Mouse (Mus musculus) CH12.LX (cell line): ENCODE measurements around the gene Fez2. TPM values are rescaled to one million over a fixed set of nuclear protein-coding genes. Genes with fewer than 3 reads are reported as not detected.
A peak's percentile ranks its signal among the peaks of the same experiment; 100 is the strongest.

Source experiments
- DNase-seq: peaks from one replicate; pipeline ENCODE4 v3.0.0-alpha.2; 2013; ENCODE audit errors: extremely low read depth
- H3K27ac ChIP-seq: 2 replicates; pipeline ENCODE4 v1.5.1; 2012; ENCODE audit warnings: low read depth, mild to moderate bottlenecking, control low read depth, moderate library complexity; ENCODE audit not compliant: insufficient read depth
- H3K27me3 ChIP-seq: replicated peaks from 2 replicates; pipeline ENCODE3; 2012; ENCODE audit warnings: inconsistent platforms
- H3K36me3 ChIP-seq, 2 experiments: replicated peaks in 1 of 2; 2 replicates each; pipeline versions ENCODE3 to v1.6.1; 2012; ENCODE audit warnings: inconsistent platforms in 1 of 2, low read length in 1 of 2, mild to moderate bottlenecking in 1 of 2, mixed read lengths in 1 of 2, moderate library complexity in 1 of 2; ENCODE audit not compliant: control insufficient read depth in 1 of 2, insufficient read depth in 1 of 2
- H3K4me1 ChIP-seq, 2 experiments: 2 replicates each; pipeline ENCODE4 v1.6.1; 2012; ENCODE audit warnings: inconsistent platforms in 1 of 2, moderate library complexity in 1 of 2; ENCODE audit not compliant: insufficient read depth in 2 of 2, control insufficient read depth in 1 of 2
- H3K4me2 ChIP-seq: 2 replicates; pipeline ENCODE4 v1.6.1; 2012; ENCODE audit warnings: low read depth, mild to moderate bottlenecking, control low read depth; ENCODE audit not compliant: poor library complexity, insufficient read depth, severe bottlenecking
- H3K4me3 ChIP-seq, 3 experiments: fragments of 150-350 bp in 1 of 3; sonication (generic) in 1 of 3; replicated peaks in 1 of 3; 2 replicates each; pipeline versions ENCODE3 to v1.5.1; 2011 to 2012; ENCODE audit warnings: low read depth in 2 of 3, low read length in 2 of 3, mild to moderate bottlenecking in 2 of 3, moderate library complexity in 2 of 3, control low read depth in 1 of 3, improper control_type of control experiment in 1 of 3, inconsistent platforms in 1 of 3, mixed read lengths in 1 of 3; ENCODE audit not compliant: poor library complexity in 1 of 3
- H3K79me2 ChIP-seq: replicated peaks from 2 replicates; pipeline ENCODE4 v1.6.1; 2012; ENCODE audit warnings: mild to moderate bottlenecking, moderate library complexity; ENCODE audit not compliant: control insufficient read depth, poor library complexity, insufficient read depth, severe bottlenecking; ENCODE audit errors: extremely low read depth
- H3K9ac ChIP-seq: 2 replicates; pipeline ENCODE4 v1.6.1; 2012; ENCODE audit warnings: low read depth, mild to moderate bottlenecking, control low read depth, moderate library complexity; ENCODE audit not compliant: insufficient read depth
- H3K9me3 ChIP-seq: replicated peaks from 2 replicates; pipeline ENCODE3; 2012; ENCODE audit warnings: low read length, inconsistent platforms, mixed read lengths
- BHLHE40 ChIP-seq: IDR thresholded peaks from 2 replicates; pipeline ENCODE4 v1.6.1; 2011; ENCODE audit warnings: mild to moderate bottlenecking, low read depth, low read length, improper control_type of control experiment
- CHD1 ChIP-seq: IDR thresholded peaks from 2 replicates; pipeline ENCODE4 v1.6.1; 2012; ENCODE audit warnings: low read depth, low read length, improper control_type of control experiment, inconsistent platforms
- E2F4 ChIP-seq: IDR thresholded peaks from 2 replicates; pipeline ENCODE4 v1.6.1; 2011; ENCODE audit warnings: low read depth, low read length, improper control_type of control experiment; ENCODE audit not compliant: insufficient replicate concordance
- ETS1 ChIP-seq: conservative IDR thresholded peaks from 2 replicates; pipeline ENCODE4 v1.6.1; 2012; ENCODE audit warnings: low read depth, mild to moderate bottlenecking, inconsistent platforms, low read length, improper control_type of control experiment, moderate library complexity
- HCFC1 ChIP-seq: IDR thresholded peaks from 2 replicates; pipeline ENCODE4 v1.6.1; 2012; ENCODE audit warnings: low read depth, mild to moderate bottlenecking, inconsistent platforms, low read length, improper control_type of control experiment
- IRF4 ChIP-seq: IDR thresholded peaks from 2 replicates; pipeline ENCODE4 v1.6.1; 2014; ENCODE audit warnings: low read depth, mild to moderate bottlenecking, inconsistent platforms, low read length, improper control_type of control experiment
- JUND ChIP-seq: conservative IDR thresholded peaks from 2 replicates; pipeline ENCODE4 v1.6.1; 2011; ENCODE audit warnings: low read depth, low read length, improper control_type of control experiment
- KAT2A ChIP-seq: IDR thresholded peaks from 2 replicates; pipeline ENCODE4 v1.6.1; 2012; ENCODE audit warnings: low read length, improper control_type of control experiment, inconsistent platforms; ENCODE audit not compliant: insufficient replicate concordance
- MAFK ChIP-seq: IDR thresholded peaks from 2 replicates; pipeline ENCODE4 v1.6.1; 2011; ENCODE audit warnings: low read length, improper control_type of control experiment; ENCODE audit not compliant: insufficient replicate concordance
- MAZ ChIP-seq: IDR thresholded peaks from 2 replicates; pipeline ENCODE4 v1.6.1; 2012; ENCODE audit warnings: low read depth, mild to moderate bottlenecking, inconsistent platforms, low read length, improper control_type of control experiment, moderate library complexity
- MEF2A ChIP-seq: IDR thresholded peaks from 2 replicates; pipeline ENCODE4 v1.6.1; 2014; ENCODE audit warnings: low read depth, mild to moderate bottlenecking, inconsistent platforms, low read length, improper control_type of control experiment, borderline replicate concordance
- NELFE ChIP-seq: IDR thresholded peaks from 2 replicates; pipeline ENCODE4 v1.6.1; 2011; ENCODE audit warnings: low read depth, low read length, improper control_type of control experiment
- NRF1 ChIP-seq: IDR thresholded peaks from 2 replicates; pipeline ENCODE4 v1.6.1; 2014; ENCODE audit warnings: low read depth, mild to moderate bottlenecking, inconsistent platforms, low read length, improper control_type of control experiment, moderate library complexity
- POLR2AphosphoS2 ChIP-seq: IDR thresholded peaks from 2 replicates; pipeline ENCODE4 v1.6.1; 2011; ENCODE audit warnings: low read depth, low read length, improper control_type of control experiment
- SMC3 ChIP-seq: IDR thresholded peaks from 2 replicates; pipeline ENCODE4 v1.6.1; 2011; ENCODE audit warnings: low read depth, low read length, improper control_type of control experiment
- TBP ChIP-seq: conservative IDR thresholded peaks from 2 replicates; pipeline ENCODE4 v1.6.1; 2011; ENCODE audit warnings: low read depth, low read length, improper control_type of control experiment
- TCF12 ChIP-seq: IDR thresholded peaks from 2 replicates; pipeline ENCODE4 v1.6.1; 2014; ENCODE audit warnings: low read depth, mild to moderate bottlenecking, inconsistent platforms, low read length, improper control_type of control experiment
- USF1 ChIP-seq: IDR thresholded peaks from 2 replicates; pipeline ENCODE4 v1.6.1; 2014; ENCODE audit warnings: low read depth, mild to moderate bottlenecking, inconsistent platforms, low read length, improper control_type of control experiment
- USF2 ChIP-seq: conservative IDR thresholded peaks from 2 replicates; pipeline ENCODE4 v1.6.1; 2011; ENCODE audit warnings: low read depth, low read length, improper control_type of control experiment
- ZKSCAN1 ChIP-seq: IDR thresholded peaks from 2 replicates; pipeline ENCODE4 v1.6.1; 2012; ENCODE audit warnings: low read depth, inconsistent platforms, low read length, improper control_type of control experiment, borderline replicate concordance
- ZNF384 ChIP-seq: IDR thresholded peaks from 2 replicates; pipeline ENCODE4 v1.6.1; 2012; ENCODE audit warnings: low read depth, low read length, improper control_type of control experiment, inconsistent platforms
- dilution Hi-C: fragments of 300-500 bp; cut with MboI; formaldehyde crosslinking; loops from 2 replicates; pipeline ENCODE4 v1.14.3; 2020; ENCODE audit warnings: low sequenced_read_pairs; ENCODE audit not compliant: extremely low pct_unique_long_range_greater_than_20kb, extremely low pct_ligation_motif_present
- in situ Hi-C: fragments of 300-500 bp; cut with MboI; formaldehyde crosslinking; loops from 3 replicates; pipeline ENCODE4 v1.14.3; 2019; ENCODE audit warnings: low sequenced_read_pairs, low pct_ligation_motif_present, low pct_unique_long_range_greater_than_20kb, mixed read lengths
- polyA plus RNA-seq: library from polyadenylated mRNA; unstranded; fragments of >175 nt; gene quantifications from 2 replicates; pipeline ENCODE4 v1.2.1, GENCODE M21; 2012; ENCODE audit warnings: low read depth; ENCODE audit not compliant: insufficient read length
- total RNA-seq, 2 experiments: library from RNA; depleted of rRNA; stranded (reverse); fragments of 300-350 nt in 1 of 2; fragments of >200 nt in 1 of 2; gene quantifications; 2 replicates each; pipeline ENCODE4 v1.2.3; 2012 to 2014

Gene Fez2
- total and polyA plus RNA-seq, 3 experiments, result 13.5 to 18.7 (median 14.2) TPM

DNA sequence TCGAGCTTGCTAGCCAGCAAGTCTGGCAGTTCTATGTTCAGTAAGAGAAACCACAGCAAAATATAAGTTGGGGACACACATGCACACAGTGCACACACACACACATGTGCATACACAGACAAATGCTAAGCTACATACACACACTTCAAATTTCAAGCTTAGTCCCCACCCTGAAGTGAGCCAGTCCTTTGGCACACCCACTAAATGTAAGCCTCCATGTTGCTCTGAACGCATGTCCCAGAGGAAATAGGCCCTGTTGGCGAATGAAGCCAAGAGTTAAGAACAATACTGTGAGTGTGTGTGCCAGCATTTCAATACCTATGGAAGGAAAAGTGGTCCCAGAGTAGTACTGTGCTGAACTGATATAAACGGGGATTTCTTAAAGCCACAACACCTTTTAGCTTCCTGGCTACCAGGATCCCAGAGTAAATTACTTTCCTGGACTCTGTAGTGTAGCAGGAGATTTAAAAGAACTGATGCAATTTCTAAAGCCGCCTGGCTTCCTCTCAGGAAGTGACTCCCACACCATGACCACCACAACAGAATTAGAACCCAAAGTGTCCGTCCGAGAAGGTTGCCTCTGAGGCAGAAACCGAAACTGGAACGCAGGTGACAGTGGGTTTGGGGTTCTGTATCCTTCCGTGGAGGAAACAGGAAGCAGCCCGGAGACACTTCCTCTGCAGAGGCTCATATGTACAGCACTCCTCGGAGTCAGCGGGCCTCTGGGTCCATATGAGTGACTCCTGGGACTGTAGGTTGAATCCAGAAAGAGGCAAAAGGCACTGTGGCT is 55.8 kb downstream of the Fez2 start (continued):
- no peak for TF ChIP-seq SMC3
- peak; percentile 70 for TF ChIP-seq MAFK
- TF ChIP-seq MAZ, result no peak
- TF ChIP-seq POLR2AphosphoS2, result peak; percentile 50
- no peak for TF ChIP-seq KAT2A
- no peak for TF ChIP-seq ZKSCAN1
- no peak for TF ChIP-seq USF2
- peak; percentile 87 for TF ChIP-seq TCF12
- peak; percentile 97 for TF ChIP-seq BHLHE40
- peak; percentile 86 for TF ChIP-seq ETS1

DNA sequence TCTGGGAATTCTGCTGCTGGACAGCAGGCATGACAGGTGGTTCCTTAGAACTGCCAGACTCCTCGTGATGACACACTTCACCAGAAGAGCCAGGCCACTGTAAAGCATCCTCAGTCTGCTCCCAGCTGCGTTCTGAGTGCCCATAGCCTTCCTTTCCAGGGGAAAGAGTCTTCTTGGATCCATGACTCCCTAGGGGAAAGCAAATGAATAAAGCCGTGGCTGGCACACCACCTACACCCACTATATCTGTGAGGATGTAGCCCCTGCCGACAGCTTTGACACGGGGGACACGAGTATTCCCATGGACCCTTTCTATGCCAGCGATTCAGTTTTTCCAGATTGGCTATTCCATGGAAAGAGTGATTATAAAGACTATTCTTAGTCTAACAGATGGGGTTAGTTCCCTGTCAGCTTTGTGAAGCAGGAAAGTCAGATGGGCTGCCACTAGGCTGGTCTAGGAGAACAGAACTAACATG is 59.7 kb downstream of the Fez2 start:
- H3K27me3 ChIP-seq, result no peaks in the 10 kb centered on the region
- H3K4me2 ChIP-seq, result no peak overlapping the region
- TF ChIP-seq ZNF384 (no peak), HCFC1 (no peak), IRF4 (no peak), E2F4 (no peak), CHD1 (no peak), MEF2A (no peak), JUND (no peak), USF1 (no peak), TBP (no peak), NELFE (no peak), NRF1 (no peak)
- peaks cover 11 to 30% of the 10 kb centered on the region in 2 experiments for H3K4me1 ChIP-seq
- H3K9me3 ChIP-seq, result no peaks in the 10 kb centered on the region
- H3K79me2 ChIP-seq, result no peaks in the 10 kb centered on the region
- no peak overlapping the region for H3K4me3 ChIP-seq
- DNase-seq, result no peak
- dilution Hi-C loops (no loop called here), in situ Hi-C loops (no loop called here)
- no peak overlapping the region for H3K27ac ChIP-seq
- no peak overlapping the region for H3K9ac ChIP-seq
- peaks cover 53 to 65% of the 10 kb centered on the region in 2 experiments for H3K36me3 ChIP-seq
